ENCODE assay signal across 19 mouse cellular contexts in genomic region chr17:35357086-35357485, GRCm38 (mm10). TPM values are rescaled to one million over a fixed set of nuclear protein-coding genes. Genes with fewer than 3 reads are reported as not detected.
"Had no signal": no experiment of that assay in that cellular context is flagged by ENCODE, and none has a peak within 500 bp of the region (broad histone marks: within the 10 kb centered on the region; RNA-seq: fewer than 3 reads in every experiment).

No protein-coding gene starts in this region.

- H3K9ac ChIP-seq: intestine, embryonic 15.5 days; limb, embryonic 12.5 days; limb, embryonic 15.5 days; liver, embryonic 14.5 days; liver, postnatal 0 days; lung, embryonic 14.5 days; stomach, embryonic 15.5 days had no signal

- H3K4me2 ChIP-seq: intestine, embryonic 15.5 days; limb, embryonic 12.5 days; limb, embryonic 15.5 days; liver, embryonic 11.5 days; lung, embryonic 14.5 days; stomach, embryonic 15.5 days had no signal

- ATAC-seq: intestine, embryonic 15.5 days; liver, postnatal 0 days; lung, postnatal 0 days had no signal

- H3K27me3 ChIP-seq: intestine, embryonic 15.5 days had no signal

- H3K9me3 ChIP-seq: intestine, embryonic 15.5 days; limb, embryonic 12.5 days; limb, embryonic 15.5 days; stomach, embryonic 15.5 days had no signal

- H3K36me3 ChIP-seq: intestine, embryonic 15.5 days; limb, embryonic 12.5 days; limb, embryonic 15.5 days; stomach, embryonic 15.5 days had no signal

- H3K4me3 ChIP-seq: intestine, embryonic 15.5 days; layer of hippocampus, adult 2 months; limb, embryonic 12.5 days; limb, embryonic 15.5 days; stomach, embryonic 15.5 days had no signal

- H3K27ac ChIP-seq: intestine, embryonic 15.5 days; kidney, postnatal 0 days; layer of hippocampus, adult 2 months; limb, embryonic 12.5 days; limb, embryonic 15.5 days; liver, embryonic 14.5 days; macrophage; stomach, embryonic 15.5 days had no signal

- DNase-seq: kidney, adult 11 months; kidney, adult 8-10 months; kidney, postnatal 25 days; layer of hippocampus, adult 9-11 months; liver, postnatal 0 days; lung, embryonic 14.5 days; midbrain, embryonic 14.5 days had no signal

RNA-seq across cellular contexts. Expression of gene H2-Q2, which starts 15.0 kb away (rescaled TPM):
- polyA plus RNA-seq: macrophage had no signal

RNA-seq across cellular contexts. Expression of gene H2-Q1, which starts 36.9 kb away (rescaled TPM):
- polyA plus RNA-seq: kidney, postnatal 0 days; limb, embryonic 12.5 days; limb, embryonic 15.5 days; macrophage; neural tube, embryonic 11.5 days; neural tube, embryonic 14.5 days had no signal
